Mouse (Mus musculus): ENCODE data around the gene Gmnn. TPM values are rescaled to one million over a fixed set of nuclear protein-coding genes. Genes with fewer than 3 reads are reported as not detected.

Gene Gmnn
- polyA plus RNA-seq, 1 experiment from 2014 or later: 135 TPM

GRCm38 (mm10) chr13:24799925-24800673 lies 38.4 kb upstream of the Gmnn start:
- Histone ChIP-seq H3K27me3 (ENCODE audit: insufficient read depth, low read length) (no peaks in the 10 kb centered on the region), H3K4me2 (peak overlapping the region; percentile 91), H3K9ac (peak overlapping the region; percentile 64), H3K4me3 (ENCODE audit: low read depth, low read length) (peak overlapping the region; percentile 98), H3K36me3 (ENCODE audit: insufficient read depth) (peaks cover 5% of the 10 kb centered on the region), H3K27ac (ENCODE audit: low read depth) (peak overlapping the region; percentile 87), H3K9me3 (ENCODE audit: low read depth, low read length) (no peaks in the 10 kb centered on the region), H3K4me1 (ENCODE audit: insufficient read depth) (no peaks in the 10 kb centered on the region)
- DNase-seq (peak; percentile 58), ATAC-seq (ENCODE audit: insufficient read depth) (peak; percentile 48)
- WGBS: under 1% methylated on average over 31 of the region's 31 CpGs
- TF ChIP-seq CTCF (IDR thresholded peaks at IDR 0.05; ENCODE audit: low read depth): no peak

GRCm38 (mm10) chr13:24799378-24799777 lies 37.7 kb upstream of the Gmnn start:
- DNase-seq: no peak
- H3K27me3 ChIP-seq (ENCODE audit: insufficient read depth, low read length): no peaks in the 10 kb centered on the region
- H3K4me3 ChIP-seq (ENCODE audit: low read depth, low read length): peak overlapping the region; percentile 98
- no peaks in the 10 kb centered on the region for H3K9me3 ChIP-seq (ENCODE audit: low read depth, low read length)
- no peaks in the 10 kb centered on the region for H3K36me3 ChIP-seq (ENCODE audit: insufficient read depth)
- no peak for TF ChIP-seq CTCF (IDR thresholded peaks at IDR 0.05; ENCODE audit: low read depth)
- peak overlapping the region; percentile 91 for H3K4me2 ChIP-seq
- WGBS: 59% methylated on average over 5 of the region's 5 CpGs
- H3K4me1 ChIP-seq (ENCODE audit: insufficient read depth): no peaks in the 10 kb centered on the region
- peak overlapping the region; percentile 64; the same call in 1 of the 2 replicates for H3K9ac ChIP-seq
- ATAC-seq (ENCODE audit: insufficient read depth): no peak
- no peak overlapping the region for H3K27ac ChIP-seq (ENCODE audit: low read depth)

- ATAC-seq (ENCODE audit: insufficient read depth) (no peak), DNase-seq (no peak)
- H3K27me3 ChIP-seq (ENCODE audit: insufficient read depth, low read length): no peaks in the 10 kb centered on the region
- no peak overlapping the region for H3K27ac ChIP-seq (ENCODE audit: low read depth)
- no peak overlapping the region for H3K4me3 ChIP-seq (ENCODE audit: low read depth, low read length)
- no peak overlapping the region for H3K4me2 ChIP-seq
- WGBS: 94% methylated on average over 4 of the region's 4 CpGs
- H3K36me3 ChIP-seq (ENCODE audit: insufficient read depth): no peaks in the 10 kb centered on the region
- H3K9me3 ChIP-seq (ENCODE audit: low read depth, low read length): no peaks in the 10 kb centered on the region
- H3K9ac ChIP-seq: no peak overlapping the region
- H3K4me1 ChIP-seq (ENCODE audit: insufficient read depth): no peaks in the 10 kb centered on the region
- no peak for TF ChIP-seq CTCF (IDR thresholded peaks at IDR 0.05; ENCODE audit: low read depth)
These were observed 37.0 kb upstream of the Gmnn start for GRCm38 (mm10) chr13:24798686-24799085.

- Histone ChIP-seq H3K4me3 (ENCODE audit: low read depth, low read length) (no peak overlapping the region), H3K9me3 (ENCODE audit: low read depth, low read length) (no peaks in the 10 kb centered on the region), H3K4me2 (no peak overlapping the region), H3K9ac (no peak overlapping the region), H3K4me1 (ENCODE audit: insufficient read depth) (no peaks in the 10 kb centered on the region), H3K36me3 (ENCODE audit: insufficient read depth) (no peaks in the 10 kb centered on the region), H3K27ac (ENCODE audit: low read depth) (no peak overlapping the region), H3K27me3 (ENCODE audit: insufficient read depth, low read length) (no peaks in the 10 kb centered on the region)
- ATAC-seq (ENCODE audit: insufficient read depth) (no peak), DNase-seq (peak; percentile 46)
- no peak for TF ChIP-seq CTCF (IDR thresholded peaks at IDR 0.05; ENCODE audit: low read depth)
- WGBS: 72% methylated on average over 9 of the region's 9 CpGs
These were observed 30.8 kb upstream of the Gmnn start for GRCm38 (mm10) chr13:24792411-24793045.

- no peak overlapping the region for H3K27ac ChIP-seq (ENCODE audit: low read depth)
- no peaks in the 10 kb centered on the region for H3K27me3 ChIP-seq (ENCODE audit: insufficient read depth, low read length)
- no peak overlapping the region for H3K4me2 ChIP-seq
- H3K4me3 ChIP-seq (ENCODE audit: low read depth, low read length): no peak overlapping the region
- H3K4me1 ChIP-seq (ENCODE audit: insufficient read depth): no peaks in the 10 kb centered on the region
- no peaks in the 10 kb centered on the region for H3K9me3 ChIP-seq (ENCODE audit: low read depth, low read length)
- no peak overlapping the region for H3K9ac ChIP-seq
- no peak for DNase-seq
- 59% methylated on average over 2 of the region's 2 CpGs for whole genome bisulfite sequencing
- TF ChIP-seq CTCF (IDR thresholded peaks at IDR 0.05; ENCODE audit: low read depth): no peak
- H3K36me3 ChIP-seq (ENCODE audit: insufficient read depth): no peaks in the 10 kb centered on the region
- ATAC-seq (ENCODE audit: insufficient read depth): no peak
These were observed 29.6 kb upstream of the Gmnn start for GRCm38 (mm10) chr13:24791349-24791748.

GRCm38 (mm10) chr13:24787477-24787876 lies 25.8 kb upstream of the Gmnn start:
- Histone ChIP-seq H3K4me3 (ENCODE audit: low read depth, low read length) (no peak overlapping the region), H3K27me3 (ENCODE audit: insufficient read depth, low read length) (no peaks in the 10 kb centered on the region), H3K9me3 (ENCODE audit: low read depth, low read length) (no peaks in the 10 kb centered on the region), H3K36me3 (ENCODE audit: insufficient read depth) (no peaks in the 10 kb centered on the region), H3K4me2 (no peak overlapping the region), H3K27ac (ENCODE audit: low read depth) (no peak overlapping the region), H3K9ac (no peak overlapping the region), H3K4me1 (ENCODE audit: insufficient read depth) (no peaks in the 10 kb centered on the region)
- ATAC-seq (ENCODE audit: insufficient read depth) (no peak), DNase-seq (no peak)
- no peak for TF ChIP-seq CTCF (IDR thresholded peaks at IDR 0.05; ENCODE audit: low read depth)
- 86% methylated on average over 5 of the region's 5 CpGs for WGBS

GRCm38 (mm10) chr13:24786014-24786490 lies 24.3 kb upstream of the Gmnn start:
- Histone ChIP-seq H3K4me3 (ENCODE audit: low read depth, low read length) (no peak overlapping the region), H3K27ac (ENCODE audit: low read depth) (no peak overlapping the region), H3K27me3 (ENCODE audit: insufficient read depth, low read length) (no peaks in the 10 kb centered on the region), H3K36me3 (ENCODE audit: insufficient read depth) (no peaks in the 10 kb centered on the region), H3K9me3 (ENCODE audit: low read depth, low read length) (no peaks in the 10 kb centered on the region), H3K9ac (no peak overlapping the region), H3K4me2 (no peak overlapping the region), H3K4me1 (ENCODE audit: insufficient read depth) (no peaks in the 10 kb centered on the region)
- no peak for DNase-seq
- ATAC-seq (ENCODE audit: insufficient read depth): no peak
- no peak for TF ChIP-seq CTCF (IDR thresholded peaks at IDR 0.05; ENCODE audit: low read depth)
- WGBS: 58% methylated on average over 11 of the region's 11 CpGs

Data from lung, embryonic 14.5 days (tissue).